Mouse (Mus musculus) kidney, adult 11 months (tissue): Measurements from ENCODE around the gene Map3k7.

ENCODE experiments used
- DNase-seq: peaks from one replicate; pipeline ENCODE4 v3.0.0; 2022

Map3k7 gene

GRCm38 (mm10) chr4:32063291-32063690 lies 99.4 kb downstream of the Map3k7 start:
- no peak for DNase-seq
